In genomic region chr8:124816866-124817265, GRCm38 (mm10) we compare ENCODE assay signal across 24 mouse cellular contexts. TPM values are rescaled to one million over a fixed set of nuclear protein-coding genes. Genes with fewer than 3 reads are reported as not detected.
A peak's percentile ranks its signal among the peaks of the same experiment; 100 is the strongest.
DNase-seq lines count a peak whose midpoint lies in the region; ATAC-seq and TF ChIP-seq lines count a peak whose summit lies in the region.
"Had no signal": no experiment of that assay in that cellular context is flagged by ENCODE, and none has a peak within 500 bp of the region (broad histone marks: within the 10 kb centered on the region; RNA-seq: fewer than 3 reads in every experiment).

No protein-coding gene starts in this region.

- no peak overlapping the region for H3K4me3 ChIP-seq in kidney, adult 2 months (ENCODE audit: insufficient read depth, low read depth, low read length)
- no peak overlapping the region for H3K4me3 ChIP-seq in kidney, embryonic 16.5 days (ENCODE audit: low read length)
- no peak overlapping the region for H3K4me3 ChIP-seq in brown adipose tissue, adult 24 weeks (ENCODE audit: insufficient read depth, low read depth, low read length)
- H3K4me3 ChIP-seq: embryonic facial prominence, embryonic 13.5 days; embryonic facial prominence, embryonic 15.5 days; erythroblast, embryonic 14.5 days; forebrain, embryonic 10.5 days; forebrain, embryonic 12.5 days had no signal

- H3K27me3 ChIP-seq in kidney, adult 2 months (replicated peaks; ENCODE audit: control insufficient read depth, insufficient read depth, low read length): no peaks in the 10 kb centered on the region
- H3K27me3 ChIP-seq in kidney, embryonic 16.5 days (ENCODE audit: insufficient read depth, low read length): no peaks in the 10 kb centered on the region
- H3K27me3 ChIP-seq: embryonic facial prominence, embryonic 15.5 days; Patski had no signal

- TF ChIP-seq POLR2A in kidney, adult 2 months (IDR thresholded peaks at IDR 0.05; ENCODE audit: low read depth, low read length): no peak

- H3K27ac ChIP-seq in kidney, adult 2 months (ENCODE audit: insufficient read depth, low read depth, low read length): no peak overlapping the region
- no peak overlapping the region for H3K27ac ChIP-seq in kidney, embryonic 16.5 days (ENCODE audit: low read length)
- peak overlapping the region; percentile 96 for H3K27ac ChIP-seq in brown adipose tissue, adult 24 weeks (replicated peaks; ENCODE audit: low read depth, low read length)
- H3K27ac ChIP-seq: embryonic facial prominence, embryonic 13.5 days; embryonic facial prominence, embryonic 15.5 days; forebrain, embryonic 10.5 days; forebrain, embryonic 12.5 days had no signal

- no peak overlapping the region for H3K9ac ChIP-seq in kidney, embryonic 16.5 days (replicated peaks; ENCODE audit: low read length)
- H3K9ac ChIP-seq: embryonic facial prominence, embryonic 13.5 days; embryonic facial prominence, embryonic 15.5 days; forebrain, embryonic 12.5 days had no signal

- no peak for ATAC-seq in kidney, embryonic 16.5 days (ENCODE audit: low FRiP score, low TSS enrichment)
- ATAC-seq: activated CD4-positive, CD25-positive, alpha-beta regulatory T cell, adult 4 months; forebrain, embryonic 14.5 days; forebrain, embryonic 16.5 days; Patski had no signal

- no peaks in the 10 kb centered on the region for H3K36me3 ChIP-seq in kidney, adult 2 months (ENCODE audit: control insufficient read depth, insufficient read depth, low read length)
- no peaks in the 10 kb centered on the region for H3K36me3 ChIP-seq in kidney, embryonic 16.5 days (ENCODE audit: insufficient read depth, low read length)
- H3K36me3 ChIP-seq: embryonic facial prominence, embryonic 13.5 days; embryonic facial prominence, embryonic 15.5 days; forebrain, embryonic 10.5 days had no signal

- no peak overlapping the region for H3K4me2 ChIP-seq in kidney, embryonic 16.5 days (replicated peaks; ENCODE audit: low read depth, low read length)
- H3K4me2 ChIP-seq: embryonic facial prominence, embryonic 13.5 days; embryonic facial prominence, embryonic 15.5 days; forebrain, embryonic 12.5 days had no signal

- peaks cover 8% of the 10 kb centered on the region; the same call in 1 of the 2 replicates for H3K9me3 ChIP-seq in kidney, embryonic 16.5 days (ENCODE audit: low read length)

- TF ChIP-seq CTCF in kidney, adult 2 months (conservative IDR thresholded peaks at IDR 0.05; ENCODE audit: insufficient read depth, insufficient read length, low read depth, low read length): no peak

- peak; percentile 63 for DNase-seq in kidney, adult 2 months
- DNase-seq in MN1 (ENCODE audit: low spot score): peak; percentile 5
- DNase-seq in retina, embryonic 14.5 days (ENCODE audit: low spot score): no peak
- DNase-seq: adrenal gland, adult 8-10 months; adrenal gland, postnatal 14 days; adrenal gland, postnatal 36 days; cerebellum, adult 11 months; cerebellum, adult 18-20 months; cerebellum, adult 8-10 months; cerebellum, adult 9-11 months; cerebellum, postnatal 36 days; embryo, embryonic 11 days had no signal

- WGBS in kidney, adult 2 months: 78% methylated on average over 11 of the region's 11 CpGs
- 94% methylated on average over 11 of the region's 11 CpGs for WGBS in kidney, embryonic 16.5 days

- H3K4me1 ChIP-seq in kidney, adult 2 months (ENCODE audit: control insufficient read depth, insufficient read depth, low read length): peaks cover 3% of the 10 kb centered on the region; the same call in 1 of the 2 replicates
- H3K4me1 ChIP-seq in kidney, embryonic 16.5 days (ENCODE audit: insufficient read depth, low read length): peaks cover 6% of the 10 kb centered on the region; the same call in 1 of the 2 replicates
- peaks cover 13% of the 10 kb centered on the region; the same call in 1 of the 2 replicates for H3K4me1 ChIP-seq in brown adipose tissue, adult 24 weeks (ENCODE audit: control insufficient read depth, insufficient read depth, insufficient read length, low read length)
- H3K4me1 ChIP-seq: embryonic facial prominence, embryonic 13.5 days; embryonic facial prominence, embryonic 15.5 days; forebrain, embryonic 10.5 days; forebrain, embryonic 12.5 days had no signal

RNA-seq across cellular contexts. Expression of gene Trim67, which starts 24.0 kb away (rescaled TPM):
- 0.14 and 0.30 TPM in 2 replicates for polyA plus RNA-seq in kidney, adult 2 months (2012; rRNA removed)
- polyA plus RNA-seq in kidney, embryonic 16.5 days (2015; fragmentation: Nextera tagmentation; extraction: Ambion mirVana): 0.05 and 0.09 TPM in 2 replicates
- 7.1 and 8.0 TPM in 2 replicates for polyA plus RNA-seq in brown adipose tissue, adult 24 weeks (2012; ENCODE audit: insufficient read depth, insufficient read length, missing spikeins)
- polyA plus RNA-seq: activated CD4-positive, CD25-positive, alpha-beta regulatory T cell, adult 4 months; C2C12; erythroblast, embryonic 14.5 days had no signal

RNA-seq across cellular contexts. Expression of gene Gnpat, which starts 46.0 kb away (rescaled TPM):
- polyA plus RNA-seq in kidney, adult 2 months (2012; rRNA removed): 69.7 and 72.9 TPM in 2 replicates
- 120 and 122 TPM in 2 replicates for polyA plus RNA-seq in kidney, embryonic 16.5 days (2015; fragmentation: Nextera tagmentation; extraction: Ambion mirVana)
- polyA plus RNA-seq in brown adipose tissue, adult 24 weeks (2012; ENCODE audit: insufficient read depth, insufficient read length, missing spikeins): 133 and 153 TPM in 2 replicates

RNA-seq across cellular contexts. Expression of gene 2810004N23Rik, which starts 46.1 kb away (rescaled TPM):
- polyA plus RNA-seq in kidney, adult 2 months (2012; rRNA removed): 13.6 and 13.8 TPM in 2 replicates
- 47.6 and 50.1 TPM in 2 replicates for polyA plus RNA-seq in kidney, embryonic 16.5 days (2015; fragmentation: Nextera tagmentation; extraction: Ambion mirVana)
- 12.9 and 17.1 TPM in 2 replicates for polyA plus RNA-seq in brown adipose tissue, adult 24 weeks (2012; ENCODE audit: insufficient read depth, insufficient read length, missing spikeins)
